Mouse (Mus musculus) heart, adult 9 months (tissue): ENCODE measurements at regions not wholly inside any gene's neighbourhood (a gene's known extent, or its start where the extent isn't known, plus 50 kb on each side); places are given as distances from the start of the nearest gene placed in this dataset.
"Not testable (repeated sequence)": the region's sequence is repeated elsewhere in the genome, so short reads cannot be mapped to it uniquely, and the experiment has no call there.

Source experiments
- DNase-seq, 2 experiments: peaks; one replicate each; pipeline ENCODE4 v3.0.0; 2022; ENCODE audit warnings: low spot score in 2 of 2

- DNase-seq, result no peak
Measured at GRCm38 (mm10) chr15:4206371-4206770, 168.9 kb upstream of the Plcxd3 start.

GRCm38 (mm10) chr15:4213371-4213770 is 161.9 kb upstream of the Plcxd3 start:
- DNase-seq, result no peak

- no peak for DNase-seq
Measured at GRCm38 (mm10) chr15:4219102-4219501, 156.2 kb upstream of the Plcxd3 start.

GRCm38 (mm10) chr15:4228055-4228454 is 147.2 kb upstream of the Plcxd3 start:
- no peak for DNase-seq

DNA sequence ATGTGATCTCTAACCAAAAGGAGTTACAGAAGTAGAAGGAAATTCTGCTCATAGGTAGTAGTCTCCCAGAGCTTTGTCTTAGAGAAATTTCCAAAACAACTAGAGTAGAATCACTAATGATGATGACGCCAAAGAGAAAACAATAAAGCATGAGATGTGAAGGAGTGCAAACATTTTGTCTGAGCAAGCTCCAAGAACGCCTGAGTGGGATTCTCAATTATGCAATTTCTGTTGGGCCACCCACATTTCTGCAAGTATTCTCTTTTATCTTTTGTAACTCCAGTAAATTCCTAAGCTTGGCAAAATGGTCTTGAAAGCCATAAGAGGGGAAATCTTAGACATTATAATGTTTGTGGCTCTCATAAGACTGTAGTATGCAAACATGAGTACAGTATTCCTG is 134.6 kb upstream of the Plcxd3 start:
- no peak for DNase-seq

DNA sequence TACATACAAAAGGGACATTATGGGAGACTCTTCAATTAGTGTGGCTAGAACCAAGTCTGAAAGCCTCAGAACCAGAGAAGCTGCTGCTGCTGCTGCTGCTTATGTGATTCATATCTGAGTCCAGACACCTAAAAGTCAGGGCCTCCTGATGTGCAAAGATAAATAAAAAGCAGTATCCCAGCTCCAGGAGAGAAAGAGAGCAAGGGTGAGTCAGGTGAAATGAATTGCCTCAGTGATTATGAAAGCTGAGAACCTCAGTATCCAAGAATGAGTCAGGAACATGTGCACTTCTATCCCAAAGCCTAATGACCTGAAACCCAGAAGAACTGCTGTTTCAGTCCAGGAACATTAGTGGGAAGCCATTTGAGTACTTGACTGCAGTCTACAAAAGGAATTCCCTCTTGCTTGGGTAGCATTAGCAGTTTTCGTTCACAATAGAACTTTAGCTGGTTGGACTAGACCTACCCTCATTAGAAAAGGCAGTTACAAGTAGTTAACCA is 127.6 kb upstream of the Plcxd3 start:
- no peak for DNase-seq

DNA sequence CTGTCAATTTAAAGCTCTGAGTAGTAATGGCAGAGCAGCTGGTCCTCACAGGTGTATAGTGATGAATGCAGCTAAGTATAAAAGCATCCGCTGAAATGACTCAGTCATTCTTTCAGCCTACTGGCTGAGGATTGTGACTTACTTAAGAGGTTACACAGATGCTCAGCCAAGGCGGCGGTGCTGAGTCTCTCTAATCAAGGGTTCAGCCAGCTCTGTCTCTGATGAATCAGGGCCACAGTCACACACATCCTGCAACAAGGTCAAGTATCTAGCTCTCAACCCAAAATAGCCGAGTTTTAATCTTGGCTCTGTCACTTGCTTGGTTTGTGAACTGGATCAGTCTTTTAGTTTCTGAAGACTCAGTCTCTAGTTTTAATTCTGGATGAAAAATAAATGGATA is 110.7 kb upstream of the Plcxd3 start:
- peak in 1 of 2 experiments; percentile 3 for DNase-seq

- no peak for DNase-seq
Measured at GRCm38 (mm10) chr15:4269835-4270234, 105.5 kb upstream of the Plcxd3 start.

- no peak for DNase-seq
Measured at GRCm38 (mm10) chr15:4277011-4277410, 98.3 kb upstream of the Plcxd3 start.

GRCm38 (mm10) chr15:4307498-4307897 is 67.8 kb upstream of the Plcxd3 start:
- DNase-seq, result no peak

- not testable (repeated sequence) for DNase-seq
Measured at GRCm38 (mm10) chr15:4313698-4314097, 61.6 kb upstream of the Plcxd3 start.

GRCm38 (mm10) chr15:4315897-4316296 is 59.4 kb upstream of the Plcxd3 start:
- no peak for DNase-seq
